7 mouse cellular contexts compared by ENCODE assay signal in genomic region chr2:102253204-102253603, GRCm38 (mm10).
"Had no signal": no experiment of that assay in that cellular context is flagged by ENCODE, and none has a peak within 500 bp of the region (broad histone marks: within the 10 kb centered on the region; RNA-seq: fewer than 3 reads in every experiment).

No protein-coding gene starts in this region.

- DNase-seq: kidney, adult 8-10 months; kidney, postnatal 25 days; lung, embryonic 14.5 days; lung, postnatal 10 days; lung, postnatal 4 days; midbrain, embryonic 14.5 days; thymus, postnatal 4 days had no signal
